Mouse (Mus musculus) heart, postnatal 25 days (tissue): Measurements from ENCODE around the gene Tmem216. TPM values are rescaled to one million over a fixed set of nuclear protein-coding genes. Genes with fewer than 3 reads are reported as not detected.

Experiments
- DNase-seq: peaks from one replicate; pipeline ENCODE4 v3.0.0; 2022; ENCODE audit warnings: low spot score
- intact Hi-C: fragments of 180-260 bp; cut with DNase I; formaldehyde crosslinking; loops from one replicate; pipeline ENCODE4 v1.15.1; 2025
- total RNA-seq, 2 experiments: library from RNA; stranded (reverse); gene quantifications; 2 replicates each; pipeline ENCODE4 v1.2.3; 2021

Gene Tmem216
- total RNA-seq, 2 experiments from 2014 or later, result 4.1 to 4.6 TPM

GRCm38 (mm10) chr19:10502571-10502970, 53.5 kb downstream of the Tmem216 start:
- DNase-seq, result no peak
- intact Hi-C loops, result loop anchor here (5.0 kb wide), 1 partner anchor 245 kb away; no protein-coding TSS in a partner anchor

- DNase-seq, result no peak
- intact Hi-C loops, result loop anchor here (5.0 kb wide), 1 partner anchor 243 kb away; no protein-coding TSS in a partner anchor
These were observed 55.5 kb downstream of the Tmem216 start for GRCm38 (mm10) chr19:10500581-10500980.

- intact Hi-C loops, result no loop called here
- no peak for DNase-seq
These were observed 58.4 kb downstream of the Tmem216 start for GRCm38 (mm10) chr19:10497512-10498160.

GRCm38 (mm10) chr19:10496976-10497375, 59.1 kb downstream of the Tmem216 start:
- intact Hi-C loops, result no loop called here
- no peak for DNase-seq

DNA sequence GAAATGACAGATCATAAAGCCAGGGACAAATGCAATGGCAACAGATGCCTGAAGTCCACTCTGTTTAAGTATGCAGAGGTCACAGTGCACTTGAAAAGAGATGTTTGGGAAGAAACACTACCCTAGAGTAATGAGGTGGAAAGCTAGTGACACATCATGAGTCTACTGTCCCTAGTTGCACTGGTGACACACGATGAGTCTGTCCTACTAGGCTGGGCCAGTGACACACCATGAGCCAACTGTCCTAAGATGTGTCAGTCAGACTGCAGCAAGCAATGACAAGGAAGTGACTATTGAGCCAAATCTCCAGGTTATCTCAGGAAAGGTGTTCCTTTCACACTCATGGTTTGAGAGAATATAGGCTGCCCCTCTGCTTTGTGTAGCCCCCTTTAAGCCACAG, 60.4 kb downstream of the Tmem216 start:
- no peak for DNase-seq
- intact Hi-C loops, result no loop called here

GRCm38 (mm10) chr19:10486264-10486738, 69.7 kb downstream of the Tmem216 start:
- intact Hi-C loops, result loop anchor here (1.0 to 5.0 kb wide), 4 partner anchors 37 to 229 kb away; no protein-coding TSS in a partner anchor
- no peak for DNase-seq

Other genes starting within 250 kb of the Tmem216 start
- 10 to 100 TPM; 45.8 to 47.0 TPM for gene Syt7, start 167.1 kb downstream of the Tmem216 start, total RNA-seq
- 1 to 10 TPM in 1 of 2 experiments, under 1 TPM in 1; 0.75 to 1.0 TPM for gene Lrrc10b, start 98.8 kb downstream of the Tmem216 start, total RNA-seq
- under 1 TPM in 1 of 2 experiments, not detected in 1; 0.21 TPM for gene Ppp1r32, start 73.3 kb downstream of the Tmem216 start, total RNA-seq
- gene Cpsf7, start 31.0 kb downstream of the Tmem216 start, total RNA-seq, result 10 to 100 TPM; 24.8 to 28.4 TPM
- 10 to 100 TPM; 71.6 to 72.2 TPM for gene Sdhaf2, start 30.1 kb downstream of the Tmem216 start, total RNA-seq
- gene Cyb561a3, start 20.9 kb upstream of the Tmem216 start, total RNA-seq, result 1 to 10 TPM; 9.5 to 10.0 TPM
- 1 to 10 TPM; 2.9 to 3.0 TPM for gene Tmem138, start 21.1 kb upstream of the Tmem216 start, total RNA-seq
- gene Ddb1, start 49.1 kb upstream of the Tmem216 start, total RNA-seq, result 100 to 1,000 TPM; 154 to 166 TPM
- gene Tkfc, start 49.4 kb upstream of the Tmem216 start, total RNA-seq, result 1 to 10 TPM; 9.1 to 9.3 TPM
- gene Vwce, start 78.0 kb upstream of the Tmem216 start, total RNA-seq, result not detected
- not detected for gene Pga5, start 121.8 kb upstream of the Tmem216 start, total RNA-seq
- 10 to 100 TPM; 21.1 to 21.8 TPM for gene Vps37c, start 132.5 kb upstream of the Tmem216 start, total RNA-seq
- under 1 TPM; 0.34 to 0.48 TPM for gene Cd5, start 182.8 kb upstream of the Tmem216 start, total RNA-seq